Mouse (Mus musculus) heart, embryonic 15.5 days (tissue): ENCODE measurements at regions not wholly inside any gene's neighbourhood (a gene's known extent, or its start where the extent isn't known, plus 50 kb on each side); places are given as distances from the start of the nearest gene placed in this dataset.

Experiments used
- ATAC-seq: fragments of 200-750 bp; cut with Nextera tagmentation; replicated peaks from 2 replicates; pipeline ENCODE4 v1.8.0; 2017; ENCODE audit warnings: low read depth, moderate TSS enrichment; ENCODE audit not compliant: insufficient number of reproducible peaks, insufficient read depth, low FRiP score
- H3K27ac ChIP-seq: fragments of 300-500 bp; sonication (generic); 2 replicates; pipeline ENCODE4 v1.5.1; 2015; ENCODE audit warnings: mild to moderate bottlenecking, inconsistent platforms
- H3K27me3 ChIP-seq: fragments of 300-500 bp; sonication (generic); 2 replicates; pipeline ENCODE4 v1.6.1; 2015; ENCODE audit warnings: inconsistent platforms
- H3K36me3 ChIP-seq: fragments of 300-500 bp; sonication (generic); 2 replicates; pipeline ENCODE4 v1.6.1; 2015; ENCODE audit warnings: mild to moderate bottlenecking, inconsistent platforms
- H3K4me1 ChIP-seq: fragments of 300-500 bp; sonication (generic); replicated peaks from 2 replicates; pipeline ENCODE4 v1.6.1; 2015; ENCODE audit warnings: inconsistent platforms
- H3K4me2 ChIP-seq: fragments of 300-500 bp; sonication (generic); 2 replicates; pipeline ENCODE4 v1.6.1; 2015; ENCODE audit warnings: inconsistent platforms, mild to moderate bottlenecking, moderate library complexity
- H3K4me3 ChIP-seq: fragments of 300-500 bp; sonication (generic); 2 replicates; pipeline ENCODE4 v1.5.1; 2015; ENCODE audit warnings: mild to moderate bottlenecking, inconsistent platforms
- H3K9ac ChIP-seq: fragments of 300-500 bp; sonication (generic); 2 replicates; pipeline ENCODE4 v1.6.1; 2015; ENCODE audit warnings: mild to moderate bottlenecking, inconsistent platforms
- H3K9me3 ChIP-seq: fragments of 300-500 bp; sonication (generic); replicated peaks from 2 replicates; pipeline ENCODE4 v1.6.1; 2016; ENCODE audit warnings: inconsistent platforms
- WGBS: fragments of 180-500 bp; shearing (Covaris S2); methylation state at CpG from one replicate; pipeline ENCODE4 v1.1.7; 2015; ENCODE audit warnings: mixed read lengths; 5-methylcytosine and 5-hydroxymethylcytosine counted together

DNA sequence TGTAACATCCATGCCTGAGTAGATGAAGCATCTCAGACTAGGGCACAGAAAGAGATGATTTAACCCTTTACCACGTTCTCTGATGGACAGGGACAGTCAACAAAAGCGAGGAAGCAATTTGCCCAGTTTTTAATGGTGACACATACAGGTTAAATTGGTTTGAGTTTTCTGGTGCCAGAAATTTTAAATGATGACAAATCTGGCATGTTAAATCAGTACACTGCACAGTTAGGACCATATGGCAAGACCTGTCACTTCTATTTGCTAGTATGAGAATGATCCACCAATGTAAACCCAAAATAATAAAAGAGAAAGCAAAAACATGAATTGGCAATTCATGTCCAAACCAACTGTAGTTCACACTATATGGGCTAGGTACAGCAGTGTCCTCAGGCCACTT, 268.3 kb downstream of the Rdh14 start:
- 60% methylated on average over 2 of the region's 2 CpGs for WGBS
- H3K27ac ChIP-seq = no peak overlapping the region
- H3K9me3 ChIP-seq = no peaks in the 10 kb centered on the region

DNA sequence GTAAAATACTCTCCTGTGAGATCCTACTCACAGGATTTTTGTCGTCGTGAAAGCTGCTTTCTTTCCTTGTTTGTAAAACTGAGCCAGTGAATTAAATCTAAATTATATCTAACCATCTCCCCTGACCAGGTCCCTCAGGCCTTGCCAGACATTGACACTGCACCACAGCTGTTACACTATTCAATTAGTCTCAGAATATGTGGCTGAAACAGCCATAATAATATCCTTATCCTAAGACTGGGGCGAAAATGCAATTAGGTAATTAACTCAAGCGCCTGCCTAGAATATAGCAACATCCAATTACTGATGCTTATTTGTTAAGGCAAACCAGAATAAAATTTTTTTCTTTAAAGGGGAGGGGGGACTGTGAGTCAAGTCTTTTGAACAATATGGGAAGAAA, 296.2 kb downstream of the Rdh14 start:
- Histone ChIP-seq H3K4me1 (no peaks in the 10 kb centered on the region), H3K27ac (no peak overlapping the region), H3K27me3 (no peaks in the 10 kb centered on the region), H3K9ac (no peak overlapping the region), H3K4me3 (no peak overlapping the region), H3K9me3 (no peaks in the 10 kb centered on the region), H3K4me2 (no peak overlapping the region), H3K36me3 (no peaks in the 10 kb centered on the region)
- no peak for ATAC-seq
- WGBS = 76% methylated on average over 4 of the region's 4 CpGs

More for the DNA sequence above, 268.3 kb downstream of the Rdh14 start:
- ATAC-seq = no peak
- H3K4me1 ChIP-seq = no peaks in the 10 kb centered on the region
- H3K27me3 ChIP-seq = no peaks in the 10 kb centered on the region
- no peak overlapping the region for H3K4me2 ChIP-seq
- no peak overlapping the region for H3K9ac ChIP-seq
- H3K36me3 ChIP-seq = no peaks in the 10 kb centered on the region
- no peak overlapping the region for H3K4me3 ChIP-seq
